Mouse (Mus musculus) heart, adult 2 months (tissue): Measurements from ENCODE around the gene St6gal1.

ENCODE experiments used
- CTCF ChIP-seq: fragments of 200-600 bp; IDR thresholded peaks from 2 replicates; pipeline ENCODE4 v1.8.1; 2022; ENCODE audit warnings: antibody characterized with exemption, mild to moderate bottlenecking, moderate library complexity
- POLR2A ChIP-seq: fragments of 200-500 bp; IDR thresholded peaks from 2 replicates; pipeline ENCODE4 v1.6.1; 2011; ENCODE audit warnings: mild to moderate bottlenecking, low read depth, low read length, control low read depth; ENCODE audit not compliant: insufficient read depth

DNA sequence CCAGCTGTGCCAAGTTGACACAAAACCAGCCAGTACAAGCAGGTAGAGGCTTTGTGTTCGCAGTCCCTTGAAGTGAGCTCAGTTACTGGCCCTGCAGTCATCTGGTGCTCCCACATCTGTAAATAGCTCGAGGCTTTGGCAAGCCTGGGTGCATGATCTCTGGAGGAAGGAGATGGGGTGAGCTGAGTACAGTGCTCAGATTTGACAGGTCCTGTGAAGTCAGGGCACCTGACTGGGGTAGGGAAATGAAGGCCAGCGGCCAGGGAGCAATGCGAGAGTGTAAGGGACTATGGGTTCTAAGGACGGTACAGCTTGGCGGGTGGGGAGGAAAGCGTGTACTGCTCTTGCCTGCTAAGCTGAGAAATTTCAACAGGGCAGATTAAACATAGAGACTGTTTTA is 43.7 kb downstream of the St6gal1 start:
- TF ChIP-seq CTCF (no peak), POLR2A (no peak)
